In the genomic region with DNA sequence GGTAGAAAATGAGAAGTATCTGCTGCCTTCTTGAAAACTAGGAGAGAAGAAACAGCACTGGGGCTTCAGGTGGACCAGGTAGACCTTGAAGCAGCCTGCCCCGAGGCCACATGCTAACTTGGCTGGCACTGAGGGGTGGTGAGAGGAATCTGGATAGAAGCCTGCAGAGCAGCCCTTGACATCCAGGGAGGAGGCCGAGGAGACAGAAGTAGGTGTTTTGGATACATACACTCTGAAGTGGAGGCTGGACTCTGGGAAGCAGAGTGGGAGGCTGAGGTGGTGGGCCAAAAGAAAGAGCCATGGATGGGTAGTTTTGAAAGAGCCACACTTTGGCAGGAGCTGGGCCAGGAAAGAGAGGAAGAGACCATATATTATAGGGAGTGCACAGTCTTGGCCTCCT, we compare ENCODE assay signal across 13 mouse cellular contexts.
"Had no signal": no experiment of that assay in that cellular context is flagged by ENCODE, and none has a peak within 500 bp of the region (broad histone marks: within the 10 kb centered on the region; RNA-seq: fewer than 3 reads in every experiment).

No protein-coding gene starts in this region.

- H3K4me3 ChIP-seq: limb, embryonic 12.5 days; limb, embryonic 15.5 days; midbrain, embryonic 13.5 days had no signal

- H3K9ac ChIP-seq: limb, embryonic 12.5 days; limb, embryonic 15.5 days; liver, embryonic 14.5 days; liver, postnatal 0 days; lung, embryonic 14.5 days; midbrain, embryonic 13.5 days had no signal

- DNase-seq: kidney, postnatal 14 days; kidney, postnatal 4 days; left cerebral cortex, postnatal 4 days; liver, postnatal 0 days; lung, embryonic 14.5 days; thymus, postnatal 25 days had no signal

- H3K36me3 ChIP-seq: limb, embryonic 12.5 days; midbrain, embryonic 13.5 days had no signal

- H3K27me3 ChIP-seq: limb, embryonic 12.5 days; limb, embryonic 15.5 days; midbrain, embryonic 13.5 days had no signal

- H3K4me2 ChIP-seq: limb, embryonic 12.5 days; limb, embryonic 15.5 days; liver, embryonic 11.5 days; lung, embryonic 14.5 days; midbrain, embryonic 13.5 days had no signal

- H3K27ac ChIP-seq: limb, embryonic 12.5 days; limb, embryonic 15.5 days; liver, embryonic 14.5 days; macrophage; midbrain, embryonic 13.5 days had no signal

- ATAC-seq: liver, postnatal 0 days; lung, postnatal 0 days; midbrain, embryonic 13.5 days had no signal

- H3K9me3 ChIP-seq: limb, embryonic 12.5 days; limb, embryonic 15.5 days; midbrain, embryonic 13.5 days had no signal
